ENCODE assay signal across 8 mouse cellular contexts in the genomic region with DNA sequence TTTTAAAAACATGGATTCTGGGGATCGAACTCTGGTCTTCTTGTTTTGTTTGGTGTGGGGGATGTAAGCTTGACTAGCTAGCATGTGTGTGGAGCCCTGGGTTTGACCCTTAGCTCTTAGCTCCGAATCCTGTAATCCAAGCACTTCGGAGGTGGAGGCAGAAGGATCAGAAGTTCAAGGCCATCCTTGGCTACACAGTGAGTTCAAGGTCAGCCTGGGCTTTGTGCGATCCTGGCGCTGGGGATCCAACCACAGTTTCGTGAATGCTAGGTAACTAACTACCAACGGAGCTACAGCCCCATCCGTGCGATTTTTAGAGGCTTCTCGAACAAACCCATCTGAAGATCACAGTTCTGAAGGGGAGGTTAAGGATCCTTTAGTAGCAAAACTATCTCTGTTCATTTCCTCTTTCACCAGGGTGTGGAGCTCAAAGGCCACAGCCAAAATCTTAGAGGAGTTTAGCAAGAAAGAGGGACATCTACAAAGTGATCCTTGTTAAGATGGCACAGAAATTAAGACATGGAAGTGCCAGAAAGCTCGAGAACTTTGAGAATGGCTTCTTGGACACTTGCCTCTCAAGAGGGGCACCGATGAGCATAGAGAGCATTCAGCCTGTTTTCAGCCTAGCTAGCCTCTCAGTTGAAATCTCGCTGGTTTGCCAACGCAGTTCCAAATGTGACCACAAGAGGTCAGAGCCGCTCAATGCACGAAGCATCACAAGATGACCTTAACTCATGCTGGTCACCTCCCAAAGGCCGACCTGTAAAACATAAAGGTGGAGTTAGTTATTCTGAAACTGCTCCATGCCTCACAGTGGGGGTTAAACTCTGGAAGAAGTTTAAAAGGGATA.
DNase-seq lines count a peak whose midpoint lies in the region; ATAC-seq and TF ChIP-seq lines count a peak whose summit lies in the region.

No protein-coding gene starts in this region.

- H3K79me2 ChIP-seq in macrophage (ENCODE audit: inconsistent target) = no peaks in the 10 kb centered on the region

- intact Hi-C loops in gastrocnemius, adult 2 months (cut with DNase I) = loop anchor here (2.0 to 5.0 kb wide), 2 partner anchors 76 to 96 kb away; partner anchors contain the start of gene Lyst

- WGBS in hindbrain, postnatal 0 days = 47% methylated on average over 17 of the region's 17 CpGs
- WGBS in macrophage (ENCODE audit: missing documents) = 47% methylated on average over 17 of the region's 17 CpGs

- H3K9ac ChIP-seq in hindbrain, postnatal 0 days (replicated peaks; ENCODE audit: low read length) = no peak overlapping the region

- in situ Hi-C loops in Patski (cut with MboI; ENCODE audit: low pct_unique_long_range_greater_than_20kb) = loop anchor here (5.0 kb wide), 1 partner anchor 96 kb away; no protein-coding TSS in a partner anchor

- POLR2A ChIA-PET in Patski (lab: Charles Lee) = interaction anchor here (1.6 kb wide), 2 partner anchors 73 to 79 kb away, joined by 3 read pairs; partner anchors contain the start of gene Lyst

- H3K4me3 ChIP-seq in gastrocnemius, adult 2 months = peak overlapping the region; percentile 40; the same call in 1 of the 2 replicates
- no peak overlapping the region for H3K4me3 ChIP-seq in hindbrain, postnatal 0 days (ENCODE audit: low read length)
- H3K4me3 ChIP-seq in macrophage (ENCODE audit: inconsistent target) = no peak overlapping the region

- CTCF ChIA-PET in Patski (lab: Charles Lee) = interaction anchor here (0.6 to 5.8 kb wide), 53 partner anchors 9 to 351 kb away, joined by 3 to 99 read pairs (median 5); partner anchors contain the start of gene Lyst

- no peaks in the 10 kb centered on the region for H3K4me1 ChIP-seq in hindbrain, postnatal 0 days (ENCODE audit: insufficient read depth, low read length)

- no peak for DNase-seq in Patski (ENCODE audit: low read depth, low spot score)
- peak; percentile 96 for DNase-seq in cerebellum, postnatal 14 days
- DNase-seq in gastrocnemius, adult 2 months = peak; percentile 83
- DNase-seq in hindbrain, postnatal 0 days (ENCODE audit: low spot score) = peak; percentile 88
- peak; percentile 65 for DNase-seq in left cerebral cortex, adult 11 months (ENCODE audit: low spot score)
- DNase-seq in retina, postnatal 7 days (ENCODE audit: low read depth, low spot score) = peak; percentile 60
- peak; percentile 92 for DNase-seq in thymus, postnatal 4 days

- H3K27ac ChIP-seq in gastrocnemius, adult 2 months = peak overlapping the region; percentile 36; the same call in 1 of the 2 replicates
- no peak overlapping the region for H3K27ac ChIP-seq in hindbrain, postnatal 0 days
- peak overlapping the region; percentile 50 for H3K27ac ChIP-seq in macrophage

- no peaks in the 10 kb centered on the region for H3K9me3 ChIP-seq in hindbrain, postnatal 0 days (ENCODE audit: low read length)

- peak overlapping the region; percentile 24; the same call in 1 of the 2 replicates for H3K4me2 ChIP-seq in hindbrain, postnatal 0 days (ENCODE audit: low read depth, low read length)

- H3K36me3 ChIP-seq in hindbrain, postnatal 0 days (ENCODE audit: insufficient read depth, low read length) = no peaks in the 10 kb centered on the region
- no peaks in the 10 kb centered on the region for H3K36me3 ChIP-seq in macrophage (ENCODE audit: inconsistent target)

- H3K27me3 ChIP-seq in Patski = no peaks in the 10 kb centered on the region
- no peaks in the 10 kb centered on the region for H3K27me3 ChIP-seq in hindbrain, postnatal 0 days (ENCODE audit: insufficient read depth, low read length)

- ATAC-seq in Patski = peak; percentile 89
- peak; percentile 85 for ATAC-seq in hindbrain, postnatal 0 days

- peak; percentile 99 for TF ChIP-seq CTCF in Patski (IDR thresholded peaks at IDR 0.05)
- peak; percentile 97 for TF ChIP-seq CTCF in gastrocnemius, adult 2 months (IDR thresholded peaks at IDR 0.05)
- TF ChIP-seq CTCF in hindbrain, postnatal 0 days (IDR thresholded peaks at IDR 0.05; ENCODE audit: low read depth) = peak; percentile 97
